ENCODE assay signal across 8 mouse cellular contexts in the genomic region with DNA sequence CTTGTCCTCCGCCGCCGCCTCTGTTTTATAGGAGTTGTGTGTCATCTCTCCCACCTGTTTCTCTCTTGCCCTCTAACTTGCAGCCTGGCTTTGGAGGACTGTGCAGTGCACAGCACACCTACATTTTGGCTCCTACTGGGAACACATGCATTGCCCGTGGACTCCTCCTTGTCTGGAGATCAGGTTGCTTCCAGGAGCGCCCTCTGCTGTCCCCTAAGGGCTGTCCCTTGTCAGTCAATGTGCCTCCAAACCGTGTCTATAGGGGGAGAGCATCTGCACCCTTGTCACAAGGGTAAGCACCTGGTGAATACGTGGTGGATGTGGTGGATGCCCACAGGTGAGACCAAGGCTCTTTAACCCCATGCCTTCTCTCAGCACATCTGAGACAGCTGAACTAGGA. TPM values are rescaled to one million over a fixed set of nuclear protein-coding genes. Genes with fewer than 3 reads are reported as not detected.
DNase-seq lines count a peak whose midpoint lies in the region.

No protein-coding gene starts in this region.

- DNase-seq in gastrocnemius, postnatal 10 days: peak; percentile 29
- no peak for DNase-seq in gastrocnemius, postnatal 25 days
- DNase-seq in right cerebral cortex, postnatal 4 days: peak; percentile 50
- no peak for DNase-seq in right cerebral cortex, adult 2 months (ENCODE audit: low spot score in 2 of 2)
- DNase-seq in cerebellum, adult 18-20 months: peak; percentile 62 to 69
- peak; percentile 55 to 81 for DNase-seq in kidney, postnatal 36 days
- DNase-seq in retina, postnatal 1 day: peak; percentile 71
- no peak for DNase-seq in frontal cortex, postnatal 36 days (ENCODE audit: low spot score in 2 of 2)

RNA-seq across cellular contexts. Expression of gene Wnt3a, which starts 3.1 kb away (rescaled TPM):
- total RNA-seq in gastrocnemius, postnatal 10 days (2021): not detected
- total RNA-seq in gastrocnemius, postnatal 25 days (2021): not detected

RNA-seq across cellular contexts. Expression of gene Wnt9a, which starts 13.1 kb away (rescaled TPM):
- total RNA-seq in gastrocnemius, postnatal 10 days (2021): 10 to 100 TPM; 11.1 to 11.8 TPM
- total RNA-seq in gastrocnemius, postnatal 25 days (2021): 1 to 10 TPM; 8.2 to 8.5 TPM

Comparison
In these comparisons a context has a peak if more than half of its experiments do, and no peak if none do; other contexts are left out.
1. DNase-seq: peak in gastrocnemius, postnatal 10 days (single experiment), right cerebral cortex, postnatal 4 days (single experiment), cerebellum, adult 18-20 months (2 of 2), kidney, postnatal 36 days (2 of 2) and retina, postnatal 1 day (single experiment); none in gastrocnemius, postnatal 25 days (single experiment), right cerebral cortex, adult 2 months (0 of 2) and frontal cortex, postnatal 36 days (0 of 2).